Mouse (Mus musculus): ENCODE measurements around the gene Ubn1.

DNA sequence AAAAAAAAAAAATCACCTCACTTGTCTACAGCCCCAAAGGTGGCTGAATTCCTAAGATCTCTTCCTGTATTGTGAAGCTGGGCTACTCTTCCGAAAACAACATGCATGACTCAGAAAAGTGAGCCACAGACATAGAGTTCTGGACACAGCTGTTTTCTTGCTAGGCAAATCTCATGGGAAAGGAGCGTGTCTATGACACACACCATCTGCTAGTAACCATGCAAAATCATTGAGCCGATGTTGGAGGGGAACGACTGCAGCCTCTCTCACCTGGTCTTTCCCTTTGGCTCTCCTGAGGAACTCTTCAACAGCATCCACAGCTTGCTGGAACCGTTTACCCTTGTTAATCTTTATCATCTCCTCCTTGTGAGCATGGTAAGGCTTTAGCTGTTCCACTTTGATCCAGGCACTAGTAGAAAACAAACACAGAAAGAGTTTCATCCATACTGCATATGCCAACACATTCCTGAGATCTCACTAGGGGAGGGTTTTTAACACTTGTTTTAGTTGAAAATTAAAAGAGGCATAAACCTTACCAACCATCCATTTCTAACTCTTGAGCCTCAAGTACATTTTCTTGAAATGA lies 13.1 kb upstream of the Ubn1 start:
- TF ChIP-seq CTCF (IDR thresholded peaks at IDR 0.05; ENCODE audit: control insufficient read depth, insufficient read depth, low read length) (no peak), POLR2A (IDR thresholded peaks at IDR 0.05; ENCODE audit: borderline replicate concordance, control insufficient read depth, low read depth, low read length) (no peak)
